Mouse (Mus musculus) mesoderm, embryonic 11.5 days (tissue): ENCODE measurements at regions not wholly inside any gene's neighbourhood (a gene's known extent, or its start where the extent isn't known, plus 50 kb on each side); places are given as distances from the start of the nearest gene placed in this dataset.
A peak's percentile ranks its signal among the peaks of the same experiment; 100 is the strongest.

ENCODE experiments used
- DNase-seq: peaks from one replicate; pipeline ENCODE4 v3.0.0-alpha.2; 2012; ENCODE audit warnings: low read depth, low spot score

GRCm38 (mm10) chr1:106483008-106483407 lies 231.1 kb downstream of the Bcl2 start:
- no peak for DNase-seq

GRCm38 (mm10) chr1:106477670-106478355 lies 236.3 kb downstream of the Bcl2 start:
- peak; percentile 20 for DNase-seq

- no peak for DNase-seq
Measured at GRCm38 (mm10) chr1:106468021-106468420, 246.1 kb downstream of the Bcl2 start.

GRCm38 (mm10) chr1:106466644-106467043 lies 247.4 kb downstream of the Bcl2 start:
- no peak for DNase-seq

GRCm38 (mm10) chr1:106465977-106466302 lies 248.1 kb downstream of the Bcl2 start:
- DNase-seq, result no peak

GRCm38 (mm10) chr1:106465243-106465976 lies 248.7 kb downstream of the Bcl2 start:
- peak; percentile 61 for DNase-seq

- no peak for DNase-seq
Measured at GRCm38 (mm10) chr1:106464726-106465125, 249.3 kb downstream of the Bcl2 start.

- no peak for DNase-seq
Measured at GRCm38 (mm10) chr1:106462595-106462994, 251.5 kb downstream of the Bcl2 start.

- DNase-seq, result no peak
Measured at GRCm38 (mm10) chr1:106462112-106462511, 252.0 kb downstream of the Bcl2 start.

GRCm38 (mm10) chr1:106460957-106461356 lies 253.1 kb downstream of the Bcl2 start:
- DNase-seq, result no peak

GRCm38 (mm10) chr1:106449795-106450194 lies 264.3 kb downstream of the Bcl2 start:
- DNase-seq, result no peak
